Mouse (Mus musculus) ES-CJ7 (cell line): ENCODE measurements around the gene Arl6ip1.

Experiments
- DNase-seq: peaks from one replicate; pipeline ENCODE4 v3.0.0; 2011; ENCODE audit warnings: low read depth, low spot score

The Arl6ip1 gene

DNA sequence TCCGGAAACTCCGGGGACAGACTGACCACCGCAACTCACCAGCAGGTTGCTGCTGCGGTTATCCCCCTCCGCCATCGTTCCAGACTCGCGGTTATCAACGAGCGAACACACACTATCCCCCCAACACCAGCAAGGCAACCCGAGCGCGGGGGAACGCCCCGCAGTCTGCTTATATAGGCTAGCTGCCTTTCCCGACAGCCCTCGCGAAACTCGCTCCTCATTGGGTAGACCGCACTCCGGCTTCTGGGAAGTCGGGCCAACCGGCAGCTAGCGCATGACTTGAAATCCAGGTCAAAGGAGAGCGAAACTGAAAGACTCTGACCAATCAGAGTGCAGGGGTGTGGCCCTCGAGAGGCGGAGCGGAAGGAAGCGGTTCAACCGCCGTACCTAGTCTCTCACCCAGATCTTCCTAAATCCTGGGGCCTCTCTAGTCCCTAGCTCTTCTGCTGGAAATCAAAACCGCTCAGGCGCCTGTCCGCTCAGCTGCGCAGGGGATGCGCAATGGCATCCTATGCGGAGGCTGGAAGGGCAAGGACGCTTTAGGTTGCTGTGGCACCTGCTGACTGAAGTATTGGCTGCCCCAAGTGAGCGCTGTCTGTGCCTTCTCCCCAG is at the start of gene Arl6ip1:
Gene Arl6ip1 (minus strand): TSS at position 233 of the 612 bp plus-strand sequence.
- peak; percentile 99 for DNase-seq

DNA sequence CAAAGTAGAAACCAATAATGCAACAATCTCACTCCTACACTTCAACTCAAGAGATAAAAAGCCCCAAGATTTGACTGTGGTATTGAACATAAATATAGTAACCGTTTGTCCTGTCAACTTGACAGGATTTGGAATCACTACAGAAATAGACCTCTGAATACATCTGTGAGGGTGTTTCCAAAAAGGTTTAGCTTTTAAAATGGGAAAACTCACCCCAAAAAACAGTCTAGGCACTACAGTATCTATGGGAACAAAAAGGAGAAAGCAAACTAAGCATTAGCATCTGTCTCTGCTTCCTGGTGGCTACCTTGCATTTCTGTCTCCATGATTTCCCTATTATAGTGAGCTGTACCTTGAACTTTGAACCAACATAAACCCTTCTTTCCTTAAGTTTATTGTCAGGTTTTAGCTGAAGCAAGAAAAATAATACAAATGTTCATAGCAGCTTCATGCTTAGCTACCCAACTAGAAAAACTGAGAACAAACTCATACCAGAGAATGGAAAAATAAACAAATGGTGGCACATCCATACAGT is 46.4 kb upstream of the Arl6ip1 start:
- DNase-seq, result no peak

GRCm38 (mm10) chr7:118170125-118170524 is 40.7 kb upstream of the Arl6ip1 start:
- peak; percentile 17 for DNase-seq

- peak; percentile 21 for DNase-seq
Observed at GRCm38 (mm10) chr7:118163006-118163405, 33.5 kb upstream of the Arl6ip1 start.

DNA sequence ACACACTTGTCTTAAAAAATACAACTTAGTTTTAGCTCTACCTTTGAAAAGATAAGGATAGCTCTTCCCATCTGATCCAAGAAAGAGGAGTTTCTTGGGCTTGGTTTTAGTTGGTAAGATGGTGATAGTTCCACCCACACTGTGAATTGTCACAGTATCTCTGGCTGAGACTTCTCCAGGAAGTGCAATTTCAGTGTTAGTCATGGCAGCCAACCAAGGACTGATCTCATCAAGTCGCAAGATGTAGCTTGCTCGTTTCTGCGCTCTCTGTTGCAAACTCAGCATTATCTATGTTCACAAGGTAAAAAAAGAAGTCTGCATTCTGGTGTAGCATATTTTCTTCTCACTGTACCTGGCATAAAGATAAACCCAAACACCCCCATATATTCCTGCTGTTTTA is 30.7 kb upstream of the Arl6ip1 start:
- DNase-seq, result no peak

DNA sequence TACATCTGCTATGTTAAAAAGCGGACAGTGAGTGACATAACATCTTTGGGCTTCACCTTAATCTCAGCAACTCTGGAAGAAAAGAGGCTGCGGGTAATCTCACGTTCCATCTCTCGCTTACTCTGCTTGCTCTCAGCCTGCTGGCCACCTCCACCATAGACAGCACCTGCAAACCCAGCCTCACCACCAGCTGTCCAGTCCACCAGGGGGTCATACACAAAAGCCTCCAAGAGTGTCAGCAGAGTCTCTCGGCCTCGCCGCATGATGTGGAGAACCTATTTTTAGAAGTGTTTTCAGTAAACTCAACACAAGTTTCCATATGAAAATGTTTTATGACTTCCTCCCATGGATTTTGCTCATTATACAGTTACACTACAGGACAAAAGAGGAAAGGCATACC is 27.0 kb upstream of the Arl6ip1 start:
- DNase-seq, result no peak

DNA sequence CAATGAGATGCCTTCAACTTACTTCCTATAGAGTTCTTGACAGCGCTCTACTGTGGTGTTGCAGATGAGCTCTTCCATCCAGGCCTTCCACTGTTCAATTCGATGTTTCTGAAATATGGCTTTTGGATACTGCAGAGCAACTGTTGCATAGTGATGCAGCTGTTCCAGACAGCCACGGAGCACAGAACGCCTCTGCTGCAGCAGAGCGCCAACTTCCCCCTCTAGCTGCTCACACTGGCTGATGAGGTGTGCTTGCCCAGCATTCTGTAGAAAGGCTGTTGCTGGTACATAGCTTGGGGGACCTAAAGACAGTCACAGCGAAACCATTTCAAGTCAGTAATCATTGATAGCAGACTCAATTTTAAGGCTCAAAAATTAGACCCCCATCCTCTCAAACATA is 24.7 kb upstream of the Arl6ip1 start:
- no peak for DNase-seq

DNA sequence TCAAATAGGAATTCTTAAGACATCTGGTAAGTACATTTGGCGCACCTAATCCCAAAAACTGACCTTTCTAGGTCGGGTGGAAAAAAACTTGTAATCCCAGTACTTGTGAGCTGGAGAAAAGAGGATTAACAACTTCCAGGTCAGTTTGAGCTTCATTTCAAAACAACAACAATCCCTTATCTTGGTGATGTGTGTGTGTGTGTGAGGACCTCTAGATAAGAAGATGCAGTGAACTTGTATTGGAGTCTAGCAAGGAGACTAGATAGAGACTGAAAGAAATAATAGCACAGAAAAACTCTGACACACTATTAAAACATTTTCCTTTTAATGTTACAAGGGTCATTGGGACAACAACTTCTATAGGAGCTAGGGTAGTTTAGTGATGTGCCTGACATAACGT is 14.1 kb upstream of the Arl6ip1 start:
- no peak for DNase-seq

- DNase-seq, result no peak
Observed at GRCm38 (mm10) chr7:118143123-118143522, 13.7 kb upstream of the Arl6ip1 start.

DNA sequence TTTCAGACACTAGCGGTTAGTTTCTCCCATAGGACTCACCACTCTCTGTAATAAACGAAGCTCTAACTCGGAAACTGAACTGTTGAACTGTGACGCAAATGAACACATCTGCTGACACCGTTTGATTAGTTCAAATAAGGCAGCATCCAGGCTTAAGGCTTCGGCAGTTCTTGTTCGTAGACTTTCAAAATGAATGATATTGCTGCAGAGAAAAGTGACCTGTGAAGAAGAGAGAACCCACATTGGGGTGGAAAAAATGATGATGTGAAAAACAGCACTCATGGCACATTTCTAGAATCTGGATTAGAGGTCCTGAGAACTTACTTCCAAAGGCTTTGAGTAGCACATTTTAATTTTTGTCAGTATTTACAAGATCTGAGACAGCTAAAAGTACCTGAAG is 11.8 kb upstream of the Arl6ip1 start:
- DNase-seq, result no peak

- no peak for DNase-seq
Observed at GRCm38 (mm10) chr7:118135128-118135527, 5.7 kb upstream of the Arl6ip1 start.

- DNase-seq, result no peak
Observed at GRCm38 (mm10) chr7:118128925-118129429, 485 bp downstream of the Arl6ip1 start.

- DNase-seq, result no peak
Observed at GRCm38 (mm10) chr7:118126219-118126875, 3.1 kb downstream of the Arl6ip1 start.

DNA sequence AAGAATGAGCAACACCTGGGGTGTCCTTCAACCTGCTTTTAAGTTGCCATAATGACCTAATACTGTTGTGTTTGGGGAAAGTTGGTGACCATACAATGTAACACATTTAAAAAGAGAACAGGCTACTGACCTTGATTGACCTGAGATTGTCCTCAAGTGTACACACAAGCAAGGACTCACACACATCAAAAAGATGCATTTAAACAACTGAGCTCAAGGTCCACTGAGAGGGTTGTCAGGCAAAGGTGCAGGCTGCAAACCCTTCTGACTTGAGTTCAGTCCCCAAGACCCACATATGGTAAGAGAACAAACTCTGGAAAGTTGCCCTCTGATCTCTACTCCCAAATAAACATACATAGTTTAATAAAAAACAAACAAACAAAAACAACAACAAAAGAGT is 3.7 kb downstream of the Arl6ip1 start:
- no peak for DNase-seq

GRCm38 (mm10) chr7:118123512-118124411 is 5.7 kb downstream of the Arl6ip1 start:
- DNase-seq, result no peak

DNA sequence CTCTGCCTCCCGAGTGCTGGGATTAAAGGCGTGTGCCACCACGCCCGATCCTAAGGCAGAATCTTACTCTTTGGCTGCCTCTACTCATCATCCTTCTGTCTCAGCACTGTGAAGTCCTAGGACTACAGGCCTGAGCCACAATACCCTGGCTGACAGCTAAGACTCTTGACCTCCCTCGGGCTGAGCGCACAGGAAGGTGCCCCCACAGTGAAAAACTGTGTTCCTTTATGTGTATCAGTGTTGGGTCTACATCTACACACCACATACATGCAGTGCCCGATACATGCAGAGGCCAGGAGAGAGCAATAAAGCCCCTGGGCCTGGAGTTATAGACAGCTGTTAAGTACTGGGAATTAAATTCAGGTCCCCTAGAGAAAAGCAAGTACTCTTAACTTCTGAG is 7.2 kb downstream of the Arl6ip1 start:
- DNase-seq, result no peak

- DNase-seq, result no peak
Observed at GRCm38 (mm10) chr7:118120654-118121053, 8.8 kb downstream of the Arl6ip1 start.

DNA sequence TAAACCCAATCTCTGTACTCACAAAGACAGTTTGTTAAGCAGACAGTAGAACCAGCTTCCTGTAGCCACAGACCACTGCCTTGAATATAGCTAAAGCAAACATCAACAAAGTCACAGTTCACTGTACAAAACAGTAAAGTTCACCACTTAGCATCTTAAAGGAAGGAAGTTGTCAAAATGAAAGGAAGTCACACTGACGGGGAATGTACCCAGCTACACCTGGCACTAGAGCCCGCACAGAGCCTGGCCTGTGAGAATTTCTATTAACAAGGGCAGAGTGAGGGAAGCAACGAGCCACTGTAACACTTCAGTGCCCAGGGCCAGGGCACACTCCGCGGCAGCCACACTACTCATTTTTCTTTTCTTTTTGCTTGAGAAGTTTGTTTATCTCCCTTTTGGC is 9.5 kb downstream of the Arl6ip1 start:
- no peak for DNase-seq

DNA sequence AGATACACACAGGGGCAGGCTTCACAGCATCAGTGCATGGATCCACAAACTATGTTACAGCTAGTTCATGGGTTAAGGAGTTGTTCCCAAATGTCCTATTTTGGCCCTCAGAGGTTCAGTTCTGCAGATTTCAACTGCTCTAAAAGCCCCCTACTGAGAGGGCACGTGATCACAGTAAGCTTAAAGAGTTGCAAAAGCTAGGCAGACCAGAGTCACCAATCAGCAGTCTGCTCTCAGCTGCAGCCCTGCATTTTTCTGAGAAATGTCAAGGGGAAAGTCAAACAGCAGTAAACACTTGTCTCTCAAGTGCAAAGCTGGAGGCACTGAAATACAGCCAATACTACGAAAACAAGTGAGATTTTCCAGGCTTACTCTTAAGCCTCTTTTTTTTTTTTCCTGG is 10.3 kb downstream of the Arl6ip1 start:
- peak; percentile 56 for DNase-seq

GRCm38 (mm10) chr7:118118426-118118825 is 11.0 kb downstream of the Arl6ip1 start:
- no peak for DNase-seq

DNA sequence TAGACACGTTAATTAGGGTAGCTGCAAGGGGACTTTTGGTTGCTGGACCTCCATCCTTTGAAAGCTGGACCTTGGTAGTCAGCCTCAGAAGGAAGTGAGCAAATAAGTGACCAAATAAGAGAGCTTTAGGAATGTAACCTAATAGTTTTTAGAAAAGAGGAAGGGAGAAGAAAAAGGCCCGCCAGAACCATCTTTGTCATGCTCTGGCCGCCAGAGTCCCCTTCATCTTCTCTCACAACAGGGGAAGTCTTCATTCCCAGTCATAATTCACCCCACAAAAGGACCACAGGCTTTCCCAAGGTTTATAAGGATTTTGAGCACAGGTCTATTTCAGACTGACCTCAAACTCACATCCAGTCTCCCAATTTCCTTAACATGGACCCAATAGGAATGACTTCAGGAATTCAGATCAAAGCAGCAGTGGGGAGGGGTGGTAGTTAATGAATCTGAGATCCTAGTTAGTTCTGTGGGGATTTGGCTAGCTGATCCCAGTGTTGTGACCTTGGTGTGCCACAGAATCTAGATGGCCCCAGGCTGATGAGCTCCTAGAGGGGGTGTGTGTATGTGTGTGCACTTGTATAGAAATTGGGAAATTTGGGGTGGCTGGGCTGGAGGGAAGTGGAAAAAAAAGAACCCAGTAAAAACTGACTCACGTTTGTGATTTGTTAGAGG is 11.8 kb downstream of the Arl6ip1 start:
- DNase-seq, result no peak
